ENCODE assay signal across 28 mouse cellular contexts in genomic region chr12:30430641-30431040, GRCm38 (mm10). TPM values are rescaled to one million over a fixed set of nuclear protein-coding genes. Genes with fewer than 3 reads are reported as not detected.
DNase-seq lines count a peak whose midpoint lies in the region; ATAC-seq and TF ChIP-seq lines count a peak whose summit lies in the region.
"Had no signal": no experiment of that assay in that cellular context is flagged by ENCODE, and none has a peak within 500 bp of the region (broad histone marks: within the 10 kb centered on the region; RNA-seq: fewer than 3 reads in every experiment).

No protein-coding gene starts in this region.

- H3K27me3 ChIP-seq in lung, embryonic 14.5 days (ENCODE audit: insufficient read depth, low read length), result no peaks in the 10 kb centered on the region
- H3K27me3 ChIP-seq in limb, embryonic 11.5 days (ENCODE audit: control insufficient read depth, insufficient read depth, low read length), result no peaks in the 10 kb centered on the region
- H3K27me3 ChIP-seq: forebrain, embryonic 13.5 days; liver, embryonic 15.5 days; lung, embryonic 15.5 days; midbrain, embryonic 13.5 days had no signal

- ATAC-seq in lung, embryonic 14.5 days (ENCODE audit: insufficient read depth), result no peak
- ATAC-seq in limb, embryonic 11.5 days (ENCODE audit: insufficient number of reproducible peaks, low FRiP score, low TSS enrichment, low read depth), result no peak
- no peak for ATAC-seq in granulocyte monocyte progenitor cell, adult 5-6 weeks (replicated peaks; ENCODE audit: poor library complexity, severe bottlenecking)
- ATAC-seq: CD4-positive, CD25-positive, alpha-beta regulatory T cell, adult 4 months; forebrain, embryonic 13.5 days; hindbrain, embryonic 16.5 days; midbrain, embryonic 13.5 days had no signal

- H3K27ac ChIP-seq in lung, embryonic 14.5 days (ENCODE audit: low read depth), result no peak overlapping the region
- no peak overlapping the region for H3K27ac ChIP-seq in limb, embryonic 11.5 days (replicated peaks; ENCODE audit: low read depth, low read length)
- H3K27ac ChIP-seq: forebrain, embryonic 13.5 days; liver, embryonic 15.5 days; lung, embryonic 15.5 days; midbrain, embryonic 13.5 days had no signal

- H3K4me1 ChIP-seq in lung, embryonic 14.5 days (ENCODE audit: insufficient read depth), result no peaks in the 10 kb centered on the region
- no peaks in the 10 kb centered on the region for H3K4me1 ChIP-seq in limb, embryonic 11.5 days (ENCODE audit: control insufficient read depth, insufficient read depth, low read length)
- H3K4me1 ChIP-seq: forebrain, embryonic 13.5 days; liver, embryonic 15.5 days; lung, embryonic 15.5 days; midbrain, embryonic 13.5 days had no signal

- H3K4me2 ChIP-seq in lung, embryonic 14.5 days, result no peak overlapping the region
- no peak overlapping the region for H3K4me2 ChIP-seq in limb, embryonic 11.5 days (ENCODE audit: low read depth, severe bottlenecking)
- H3K4me2 ChIP-seq: forebrain, embryonic 13.5 days; heart, embryonic 11.5 days; liver, embryonic 15.5 days; lung, embryonic 15.5 days; midbrain, embryonic 13.5 days had no signal

- no peak overlapping the region for H3K4me3 ChIP-seq in lung, embryonic 14.5 days (ENCODE audit: low read depth, low read length)
- H3K4me3 ChIP-seq in limb, embryonic 11.5 days (ENCODE audit: low read depth, low read length), result no peak overlapping the region
- H3K4me3 ChIP-seq: forebrain, embryonic 13.5 days; liver, embryonic 15.5 days; lung, embryonic 15.5 days; midbrain, embryonic 13.5 days had no signal

- WGBS in lung, embryonic 14.5 days, result 50% methylated on average over 3 of the region's 3 CpGs
- WGBS in limb, embryonic 11.5 days, result 75% methylated on average over 3 of the region's 3 CpGs

- no peak for TF ChIP-seq CTCF in lung, embryonic 14.5 days (IDR thresholded peaks at IDR 0.05; ENCODE audit: low read depth)

- no peaks in the 10 kb centered on the region for H3K9me3 ChIP-seq in lung, embryonic 14.5 days (ENCODE audit: low read depth, low read length)
- no peaks in the 10 kb centered on the region for H3K9me3 ChIP-seq in limb, embryonic 11.5 days (ENCODE audit: control insufficient read depth, low read length)
- H3K9me3 ChIP-seq: forebrain, embryonic 13.5 days; liver, embryonic 15.5 days; lung, embryonic 15.5 days; midbrain, embryonic 13.5 days had no signal

- no peaks in the 10 kb centered on the region for H3K36me3 ChIP-seq in lung, embryonic 14.5 days (ENCODE audit: insufficient read depth)
- H3K36me3 ChIP-seq in limb, embryonic 11.5 days (ENCODE audit: control insufficient read depth, insufficient read depth, low read length), result no peaks in the 10 kb centered on the region
- H3K36me3 ChIP-seq: liver, embryonic 15.5 days; lung, embryonic 15.5 days; midbrain, embryonic 13.5 days had no signal

- intact Hi-C loops in heart, postnatal 10 days (cut with DNase I), result no loop called here
- intact Hi-C loops in heart, postnatal 36 days (cut with DNase I), result no loop called here

- no peak overlapping the region for H3K9ac ChIP-seq in lung, embryonic 14.5 days
- H3K9ac ChIP-seq in limb, embryonic 11.5 days (ENCODE audit: low read length), result no peak overlapping the region
- H3K9ac ChIP-seq: forebrain, embryonic 13.5 days; liver, embryonic 15.5 days; lung, embryonic 15.5 days; midbrain, embryonic 13.5 days had no signal

- peak; percentile 2 to 9 for DNase-seq in heart, postnatal 10 days
- DNase-seq in heart, postnatal 36 days, result no peak
- peak; percentile 64 for DNase-seq in lung, embryonic 14.5 days
- no peak for DNase-seq in lung, postnatal 4 days
- DNase-seq in limb, embryonic 11.5 days (ENCODE audit: low spot score), result peak; percentile 44
- no peak for DNase-seq in ovary, adult 18-20 months (ENCODE audit: low spot score)
- DNase-seq: adrenal gland, adult 2 months; cerebellum, adult 8-10 months; cerebellum, postnatal 25 days; gastrocnemius, postnatal 25 days; heart, adult 18-20 months; kidney, adult 2 months; kidney, postnatal 36 days; layer of hippocampus, postnatal 36 days; left cerebral cortex, postnatal 4 days; retina, postnatal 1 day; right cerebral cortex, postnatal 14 days; thymus, postnatal 4 days had no signal

RNA-seq across cellular contexts. Expression of gene Sntg2, which starts 57.5 kb away (rescaled TPM):
- 1 to 10 TPM; 1.0 to 1.9 TPM for total RNA-seq in heart, postnatal 10 days (2021)
- total RNA-seq in heart, postnatal 36 days (2021), result 1 to 10 TPM in 1 of 2 experiments, under 1 TPM in 1; 0.27 to 1.3 TPM
- polyA plus RNA-seq in lung, embryonic 14.5 days (2014; fragmentation: Nextera tagmentation; extraction: Ambion mirVana), result 11.6 and 17.9 TPM in 2 replicates
- 2.0 and 2.2 TPM in 2 replicates for polyA plus RNA-seq in limb, embryonic 11.5 days (2014; fragmentation: Nextera tagmentation; extraction: Ambion mirVana)
- total RNA-seq in granulocyte monocyte progenitor cell, adult 5-6 weeks (2014; fragmentation: Nextera tagmentation), result not detected in 2 replicates
- not detected in 2 replicates for total RNA-seq in granulocyte monocyte progenitor cell, adult 5-6 weeks (2017)
- total RNA-seq: megakaryocyte, adult 5-6 weeks had no signal
- polyA plus RNA-seq: CD4-positive, CD25-positive, alpha-beta regulatory T cell, adult 4 months; thymus, postnatal 0 days had no signal

Comparison
In these comparisons a context has a peak if more than half of its experiments do, and no peak if none do; other contexts are left out.
1. DNase-seq: peak in heart, postnatal 10 days (2 of 2), lung, embryonic 14.5 days (single experiment) and limb, embryonic 11.5 days (single experiment); none in heart, postnatal 36 days (0 of 2), lung, postnatal 4 days (0 of 2) and ovary, adult 18-20 months (single experiment).